ENCODE assay signal across 15 mouse cellular contexts in the genomic region with DNA sequence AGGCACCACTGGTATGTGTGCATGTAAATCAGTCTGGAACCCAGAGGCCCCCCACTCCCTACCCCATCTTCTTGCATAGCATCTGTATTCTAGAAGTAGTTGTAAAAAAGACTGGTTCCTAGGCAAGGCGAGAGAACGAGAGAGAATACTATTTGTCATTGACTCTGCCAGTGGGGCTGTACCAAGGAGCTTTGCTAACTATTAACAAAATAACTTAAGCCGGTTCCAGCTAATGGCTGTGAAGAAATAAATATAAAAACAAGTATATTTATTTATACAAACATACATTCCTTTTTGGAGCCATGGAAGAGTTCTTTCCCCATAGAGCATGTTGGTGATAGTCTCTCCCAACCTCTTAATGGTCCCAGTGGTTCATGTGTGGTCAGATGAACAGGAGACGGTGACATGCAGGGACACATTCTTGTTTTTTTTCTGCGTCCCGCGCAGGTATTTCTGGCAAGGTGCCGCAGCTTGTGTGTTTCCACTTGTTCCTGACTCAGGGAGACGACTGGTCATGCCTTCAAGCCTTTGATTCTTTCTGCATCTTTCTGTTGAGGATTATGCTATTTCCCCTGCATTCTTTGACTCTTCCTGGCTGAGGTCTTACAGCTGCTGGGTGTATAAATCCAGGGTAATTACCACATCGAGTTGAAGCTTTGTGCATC.
"Had no signal": no experiment of that assay in that cellular context is flagged by ENCODE, and none has a peak within 500 bp of the region (broad histone marks: within the 10 kb centered on the region; RNA-seq: fewer than 3 reads in every experiment).

No protein-coding gene starts in this region.

- DNase-seq: lung, embryonic 14.5 days; lung, postnatal 10 days; lung, postnatal 4 days; midbrain, embryonic 14.5 days; right cerebral cortex, adult 18-20 months; right cerebral cortex, postnatal 25 days; thymus, adult 2 months; thymus, postnatal 25 days had no signal

- ATAC-seq: intestine, embryonic 15.5 days; liver, embryonic 12.5 days had no signal

- H3K9ac ChIP-seq: intestine, embryonic 15.5 days; limb, embryonic 15.5 days; liver, embryonic 12.5 days; lung, embryonic 14.5 days; neural tube, embryonic 15.5 days had no signal

- H3K27ac ChIP-seq: intestine, embryonic 15.5 days; left cerebral cortex, adult 2 months; limb, embryonic 15.5 days; liver, embryonic 12.5 days; midbrain, embryonic 10.5 days; neural tube, embryonic 15.5 days had no signal

- H3K9me3 ChIP-seq: intestine, embryonic 15.5 days; limb, embryonic 15.5 days; liver, embryonic 12.5 days; midbrain, embryonic 10.5 days; neural tube, embryonic 15.5 days had no signal

- H3K4me1 ChIP-seq: intestine, embryonic 15.5 days had no signal

- H3K4me3 ChIP-seq: intestine, embryonic 15.5 days; left cerebral cortex, adult 2 months; limb, embryonic 15.5 days; liver, embryonic 12.5 days; midbrain, embryonic 10.5 days; myocyte; neural tube, embryonic 15.5 days had no signal

- H3K36me3 ChIP-seq: intestine, embryonic 15.5 days; limb, embryonic 15.5 days; midbrain, embryonic 10.5 days; neural tube, embryonic 15.5 days had no signal

- H3K4me2 ChIP-seq: intestine, embryonic 15.5 days; limb, embryonic 15.5 days; liver, embryonic 12.5 days; lung, embryonic 14.5 days; neural tube, embryonic 15.5 days had no signal

- H3K27me3 ChIP-seq: intestine, embryonic 15.5 days; limb, embryonic 15.5 days; liver, embryonic 12.5 days; neural tube, embryonic 15.5 days had no signal
